Mouse (Mus musculus): ENCODE data around the gene Ptges3.
A peak's percentile ranks its signal among the peaks of the same experiment; 100 is the strongest.
"Not testable (repeated sequence)": the region's sequence is repeated elsewhere in the genome, so short reads cannot be mapped to it uniquely, and the experiment has no call there.

Gene Ptges3

GRCm38 (mm10) chr10:128059207-128059981 is 640 bp downstream of the Ptges3 start:
- peak; percentile 46 for DNase-seq (ENCODE audit: low read depth)

- DNase-seq (ENCODE audit: low read depth), result no peak
Observed at GRCm38 (mm10) chr10:128061109-128061508, 2.4 kb downstream of the Ptges3 start.

- DNase-seq (ENCODE audit: low read depth), result no peak
Observed at GRCm38 (mm10) chr10:128062221-128062989, 3.7 kb downstream of the Ptges3 start.

GRCm38 (mm10) chr10:128066072-128066471 is 7.3 kb downstream of the Ptges3 start:
- no peak for DNase-seq (ENCODE audit: low read depth)

GRCm38 (mm10) chr10:128069201-128069600 is 10.4 kb downstream of the Ptges3 start:
- DNase-seq (ENCODE audit: low read depth), result no peak

GRCm38 (mm10) chr10:128070432-128070831 is 11.7 kb downstream of the Ptges3 start:
- not testable (repeated sequence) for DNase-seq (ENCODE audit: low read depth)

- DNase-seq (ENCODE audit: low read depth), result not testable (repeated sequence)
Observed at GRCm38 (mm10) chr10:128078269-128078668, 19.5 kb downstream of the Ptges3 start.

GRCm38 (mm10) chr10:128080496-128080895 is 21.7 kb downstream of the Ptges3 start:
- no peak for DNase-seq (ENCODE audit: low read depth)

- no peak for DNase-seq (ENCODE audit: low read depth)
Observed at GRCm38 (mm10) chr10:128081807-128082476, 23.2 kb downstream of the Ptges3 start.

- DNase-seq (ENCODE audit: low read depth), result no peak
Observed at GRCm38 (mm10) chr10:128082477-128082808, 23.7 kb downstream of the Ptges3 start.

- peak; percentile 99 for DNase-seq (ENCODE audit: low read depth)
Observed at GRCm38 (mm10) chr10:128082880-128083421, 24.2 kb downstream of the Ptges3 start, which contains the start of gene Atp5b. Gene Atp5b (plus strand): TSS chr10:128083273.

- DNase-seq (ENCODE audit: low read depth), result no peak
Observed at GRCm38 (mm10) chr10:128083688-128084087, 24.9 kb downstream of the Ptges3 start.

GRCm38 (mm10) chr10:128084160-128084559 is 25.4 kb downstream of the Ptges3 start:
- DNase-seq (ENCODE audit: low read depth), result no peak

- DNase-seq (ENCODE audit: low read depth), result no peak
Observed at GRCm38 (mm10) chr10:128086391-128086790, 27.6 kb downstream of the Ptges3 start.

GRCm38 (mm10) chr10:128087216-128087615 is 28.5 kb downstream of the Ptges3 start:
- DNase-seq (ENCODE audit: low read depth), result not testable (repeated sequence)

GRCm38 (mm10) chr10:128088181-128088580 is 29.4 kb downstream of the Ptges3 start:
- no peak for DNase-seq (ENCODE audit: low read depth)

- no peak for DNase-seq (ENCODE audit: low read depth)
Observed at GRCm38 (mm10) chr10:128089842-128090241, 31.1 kb downstream of the Ptges3 start.

GRCm38 (mm10) chr10:128090651-128091563 is 32.2 kb downstream of the Ptges3 start:
- DNase-seq (ENCODE audit: low read depth), result peak; percentile 99

- DNase-seq (ENCODE audit: low read depth), result peak; percentile 73
Observed at GRCm38 (mm10) chr10:128091564-128092505, 33.1 kb downstream of the Ptges3 start, which contains the start of gene Baz2a. Gene Baz2a (plus strand): TSS chr10:128091577.

Data from c-Kit-positive CD71-negative TER-119-negative erythroid progenitor cells, embryonic 14.5 days (primary cell).